Mouse (Mus musculus): ENCODE measurements around the gene Krt25.

- TF ChIP-seq POLR2A (IDR thresholded peaks at IDR 0.05; ENCODE audit: borderline replicate concordance, extremely low read depth, insufficient read depth, insufficient read length, poor library complexity, severe bottlenecking): no peak
- no peak for TF ChIP-seq CTCF (IDR thresholded peaks at IDR 0.05; ENCODE audit: borderline replicate concordance, extremely low read depth, insufficient read depth, insufficient read length)
Measured at GRCm38 (mm10) chr11:99272721-99273120, 50.0 kb downstream of the Krt25 start.
